Mouse (Mus musculus) activated CD4-positive, CD25-positive, alpha-beta regulatory T cell, adult 9 weeks (primary cell): Measurements from ENCODE around the gene Tas2r113. TPM values are rescaled to one million over a fixed set of nuclear protein-coding genes. Genes with fewer than 3 reads are reported as not detected.

ENCODE experiments used
- polyA plus RNA-seq: library from polyadenylated mRNA; unstranded; fragments of 100-300 nt; shearing (Covaris generic); gene quantifications from one replicate; pipeline ENCODE4 v1.2.1, GENCODE M21; 2017

Gene Tas2r113
- not detected for polyA plus RNA-seq

DNA sequence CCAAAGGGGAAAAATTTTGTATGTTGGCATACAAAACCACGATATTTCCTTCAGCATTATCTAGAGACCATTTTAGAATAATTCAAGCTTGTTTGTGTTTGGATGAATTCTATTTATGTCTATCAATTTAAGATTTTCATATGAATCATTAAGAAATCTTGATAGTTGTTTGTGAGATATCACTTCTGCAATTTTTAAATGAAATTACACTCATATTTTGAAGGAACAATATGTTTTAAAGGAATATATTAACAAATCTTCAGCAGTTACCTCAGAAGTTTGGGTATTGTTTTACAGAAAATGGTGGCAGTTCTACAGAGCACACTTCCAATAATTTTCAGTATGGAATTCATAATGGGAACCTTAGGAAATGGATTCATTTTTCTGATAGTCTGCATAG lies at the start of gene Tas2r113:
Gene Tas2r113, plus strand, starts transcription at position 301 of the 400 bp plus-strand sequence.

GRCm38 (mm10) chr6:132846842-132847241 lies 46.0 kb upstream of the Tas2r113 start, which contains the start of gene Tas2r123:
Tas2r123 (plus strand) TSS chr6:132847142.

DNA sequence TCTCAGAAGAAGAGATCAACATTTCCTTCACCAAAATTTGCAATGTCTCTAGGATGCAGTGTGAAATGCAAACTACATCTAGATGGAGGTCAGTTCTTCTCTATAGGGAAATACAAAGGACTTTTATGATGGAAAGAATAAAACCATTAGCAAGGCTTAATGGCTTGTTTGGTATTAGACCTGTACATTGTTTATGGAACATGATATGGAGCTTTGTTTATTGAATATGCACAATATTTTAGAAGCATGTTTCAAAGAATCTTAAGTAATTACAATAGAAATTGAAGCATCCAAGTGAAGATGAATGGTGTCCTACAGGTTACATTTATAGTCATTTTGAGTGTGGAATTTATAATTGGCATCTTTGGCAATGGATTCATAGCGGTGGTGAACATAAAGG lies 37.7 kb upstream of the Tas2r113 start, which contains the start of gene Tas2r116:
Gene Tas2r116, plus strand, starts transcription at position 301 of the 400 bp plus-strand sequence.

GRCm38 (mm10) chr6:132867708-132868107 lies 25.1 kb upstream of the Tas2r113 start, which contains the start of gene Tas2r110:
Tas2r110 (plus strand) TSS chr6:132868008.

GRCm38 (mm10) chr6:132909351-132909750 lies 16.5 kb downstream of the Tas2r113 start, which contains the start of gene Tas2r125:
Tas2r125 (plus strand) TSS chr6:132909651.

Other genes starting within 250 kb of the Tas2r113 start
- gene A630073D07Rik, start 241.5 kb upstream of the Tas2r113 start, polyA plus RNA-seq: not detected
- gene Tas2r120, start 236.1 kb upstream of the Tas2r113 start, polyA plus RNA-seq: not detected
- not detected for gene Tas2r121, start 192.0 kb upstream of the Tas2r113 start, polyA plus RNA-seq
- not detected for gene Tas2r122, start 181.1 kb upstream of the Tas2r113 start, polyA plus RNA-seq
- not detected for gene Tas2r115, start 155.0 kb upstream of the Tas2r113 start, polyA plus RNA-seq
- gene Tas2r124, start 138.3 kb upstream of the Tas2r113 start, polyA plus RNA-seq: not detected
- not detected for gene Tas2r102, start 130.9 kb upstream of the Tas2r113 start, polyA plus RNA-seq
- gene Tas2r136, start 114.8 kb upstream of the Tas2r113 start, polyA plus RNA-seq: not detected
- gene Tas2r117, start 90.2 kb upstream of the Tas2r113 start, polyA plus RNA-seq: not detected
- not detected for gene Tas2r123, start 45.9 kb upstream of the Tas2r113 start, polyA plus RNA-seq
- not detected for gene Tas2r116, start 37.6 kb upstream of the Tas2r113 start, polyA plus RNA-seq
- gene Tas2r110, start 25.0 kb upstream of the Tas2r113 start, polyA plus RNA-seq: not detected
- gene Tas2r125, start 16.6 kb downstream of the Tas2r113 start, polyA plus RNA-seq: not detected
- not detected for gene Tas2r129, start 58.1 kb downstream of the Tas2r113 start, polyA plus RNA-seq
- not detected for gene Tas2r131, start 64.9 kb downstream of the Tas2r113 start, polyA plus RNA-seq
- gene Tas2r109, start 88.0 kb downstream of the Tas2r113 start, polyA plus RNA-seq: not detected
- not detected for gene Tas2r103, start 144.1 kb downstream of the Tas2r113 start, polyA plus RNA-seq
- gene Tas2r140, start 162.8 kb downstream of the Tas2r113 start, polyA plus RNA-seq: not detected
- 10.7 TPM for gene Smim10l1, start 211.9 kb downstream of the Tas2r113 start, polyA plus RNA-seq